Mouse (Mus musculus): ENCODE data around the gene Prkar2b.

Gene Prkar2b

DNA sequence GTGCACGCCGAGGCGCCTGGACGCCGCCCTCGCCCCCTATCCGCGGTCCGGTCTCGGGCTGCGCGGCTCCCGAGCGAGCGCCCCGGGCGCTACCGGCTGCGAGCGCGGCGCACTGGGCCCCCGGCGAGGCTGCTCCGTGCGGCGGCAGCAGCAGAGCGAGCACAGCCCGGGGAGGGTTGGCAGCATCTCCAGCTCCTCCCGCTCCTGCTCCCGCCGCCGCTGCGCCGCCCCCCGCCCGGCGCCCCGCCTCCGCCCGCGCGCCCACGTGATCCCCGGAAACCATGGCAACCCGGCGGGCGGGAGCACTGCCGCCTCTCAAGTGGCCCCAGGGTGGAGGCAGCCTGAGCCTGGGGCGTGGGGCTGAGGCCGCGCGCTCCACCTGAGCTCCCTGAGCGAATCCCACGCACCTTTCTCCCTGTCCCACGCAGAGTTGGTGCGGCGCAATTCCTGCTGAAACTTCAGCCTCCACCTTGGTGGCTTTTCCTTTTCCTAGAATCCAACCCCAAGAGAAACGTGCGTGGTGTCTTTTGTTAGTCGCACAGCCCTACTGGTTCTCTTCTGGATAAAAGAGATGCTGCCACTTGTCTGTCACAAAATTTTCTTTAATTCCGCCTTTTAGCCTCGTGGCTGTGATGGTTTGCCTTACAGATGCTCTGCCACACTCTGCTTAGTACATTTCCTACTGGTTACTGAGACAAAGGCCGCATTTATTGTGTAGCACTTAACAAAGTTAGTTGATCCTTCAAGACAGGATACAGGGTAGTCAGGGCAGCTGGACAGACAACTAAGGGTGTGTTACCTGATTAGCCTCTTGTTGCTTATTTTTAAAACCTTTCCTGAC lies at the start of gene Prkar2b:
TSS of gene Prkar2b (minus strand) at position 207 of the 841 bp plus-strand sequence.
- peak; percentile 72 to 83 for DNase-seq (ENCODE audit: low read depth in 1 of 2, low spot score in 2 of 2)

GRCm38 (mm10) chr12:32109201-32109600 lies 48.1 kb upstream of the Prkar2b start:
- no peak for DNase-seq (ENCODE audit: low read depth in 1 of 2, low spot score in 2 of 2)

DNA sequence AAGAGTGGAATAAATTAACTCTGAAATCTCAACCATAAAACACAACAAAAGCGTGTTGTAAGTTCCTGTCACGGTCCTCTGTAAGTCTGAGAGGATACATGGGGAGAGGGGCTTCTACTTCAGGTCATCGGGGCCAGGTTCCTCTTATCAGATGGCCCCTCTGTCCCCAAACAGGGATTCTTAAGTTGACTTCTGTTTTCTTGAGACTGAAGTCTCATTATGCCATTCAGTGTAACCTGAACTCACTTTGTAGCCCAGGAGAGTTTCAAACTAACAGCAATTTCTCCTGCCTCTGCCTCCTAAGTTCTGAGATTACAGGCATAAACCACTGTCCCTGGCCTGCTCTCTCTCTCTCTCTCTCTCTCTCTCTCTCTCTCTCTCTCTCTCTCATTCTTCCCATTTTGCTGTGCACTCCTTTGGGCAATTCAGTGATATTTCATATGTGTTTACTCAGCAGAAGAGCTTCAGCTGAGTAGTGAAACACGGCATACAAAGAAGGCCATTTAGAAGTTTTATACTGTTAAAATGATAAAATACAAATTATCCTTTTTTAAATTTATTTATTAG lies 43.9 kb upstream of the Prkar2b start:
- DNase-seq (ENCODE audit: low read depth in 1 of 2, low spot score in 2 of 2) = no peak

- DNase-seq (ENCODE audit: low read depth in 1 of 2, low spot score in 2 of 2) = no peak
Observed at GRCm38 (mm10) chr12:32104451-32104862, 43.4 kb upstream of the Prkar2b start.

DNA sequence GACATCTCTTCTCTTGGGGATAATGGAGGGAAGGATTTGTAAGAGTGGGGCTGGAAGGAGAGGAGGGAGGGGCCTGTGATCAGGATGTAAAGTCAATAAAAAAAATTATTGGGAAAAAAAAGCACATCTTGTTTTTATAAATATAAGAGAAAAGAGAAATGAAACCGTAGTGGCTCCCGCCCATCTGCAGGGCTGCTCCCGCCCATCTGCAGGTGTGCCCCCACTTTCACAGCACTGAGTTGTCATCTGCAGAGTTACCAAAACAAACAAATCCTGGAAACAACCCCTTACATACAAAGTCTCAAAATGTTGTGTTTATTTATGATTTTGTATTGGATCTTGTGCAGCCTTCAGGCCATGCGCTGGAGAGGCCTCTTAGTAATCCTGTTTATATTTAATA lies 40.2 kb upstream of the Prkar2b start:
- no peak for DNase-seq (ENCODE audit: low read depth in 1 of 2, low spot score in 2 of 2)

DNA sequence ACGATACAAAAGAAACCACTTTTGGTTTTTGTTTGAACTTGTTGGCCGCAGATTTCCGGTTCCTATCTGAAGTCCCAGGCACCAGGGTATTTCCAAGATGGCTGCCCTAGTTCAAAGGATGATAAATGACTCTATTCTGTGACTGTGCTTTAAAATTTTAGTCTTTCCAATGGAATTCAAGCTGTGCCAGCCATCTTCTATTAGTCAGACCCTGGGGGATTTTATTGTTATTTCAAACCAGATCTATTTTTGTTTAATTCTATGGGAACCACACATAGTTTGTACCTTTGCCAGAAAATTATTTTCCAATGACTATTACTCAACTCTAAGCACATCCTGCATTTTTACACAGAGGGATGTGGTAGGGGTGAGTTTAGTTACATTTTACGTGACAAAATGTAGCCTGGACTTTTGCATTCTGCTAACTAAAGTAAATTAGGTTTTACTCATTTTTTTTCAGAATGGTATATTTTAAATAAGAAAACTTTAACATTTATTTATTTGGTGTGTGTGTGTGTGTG lies 38.6 kb upstream of the Prkar2b start:
- DNase-seq (ENCODE audit: low read depth in 1 of 2, low spot score in 2 of 2) = no peak

GRCm38 (mm10) chr12:32098596-32098995 lies 37.5 kb upstream of the Prkar2b start:
- DNase-seq (ENCODE audit: low read depth in 1 of 2, low spot score in 2 of 2) = no peak

DNA sequence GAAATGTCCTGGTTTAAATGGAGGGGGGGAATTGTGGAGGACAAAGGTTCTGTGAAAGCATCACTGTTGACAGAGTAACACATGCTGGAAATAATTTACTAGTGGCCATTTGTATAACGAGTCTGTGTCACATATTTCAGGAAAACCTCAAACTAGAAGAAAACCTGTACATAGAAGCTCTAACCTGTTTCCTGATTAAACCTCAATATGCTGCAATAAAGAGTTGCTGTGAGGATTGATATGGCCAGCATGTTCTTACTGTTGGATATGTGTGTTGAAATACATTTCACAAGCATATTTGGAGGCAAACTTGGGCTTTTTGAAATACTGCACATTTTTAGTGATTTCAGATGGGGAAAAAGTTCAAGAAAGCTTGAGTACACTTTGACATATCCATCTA lies 36.0 kb upstream of the Prkar2b start:
- DNase-seq (ENCODE audit: low read depth in 1 of 2, low spot score in 2 of 2) = no peak

DNA sequence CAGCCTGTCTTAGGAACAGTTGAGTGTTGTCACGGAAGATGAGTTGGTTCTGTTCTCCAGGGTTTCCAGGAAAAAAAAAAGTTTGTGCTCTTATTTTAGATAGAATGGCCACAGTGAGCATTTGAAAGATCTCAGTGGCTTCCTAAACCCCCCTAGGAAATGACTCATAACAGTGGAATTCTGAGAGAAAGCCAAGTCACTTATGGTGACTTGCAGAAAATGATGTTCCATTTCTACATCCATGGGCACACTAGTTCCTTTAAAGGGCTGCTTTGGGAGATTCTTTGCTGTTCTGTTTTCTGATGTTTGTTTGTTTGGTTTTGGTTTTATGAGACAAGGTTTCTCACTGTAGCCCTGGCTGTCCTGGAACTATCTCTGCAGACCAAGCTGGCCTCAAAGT lies 34.1 kb upstream of the Prkar2b start:
- DNase-seq (ENCODE audit: low read depth in 1 of 2, low spot score in 2 of 2) = no peak

DNA sequence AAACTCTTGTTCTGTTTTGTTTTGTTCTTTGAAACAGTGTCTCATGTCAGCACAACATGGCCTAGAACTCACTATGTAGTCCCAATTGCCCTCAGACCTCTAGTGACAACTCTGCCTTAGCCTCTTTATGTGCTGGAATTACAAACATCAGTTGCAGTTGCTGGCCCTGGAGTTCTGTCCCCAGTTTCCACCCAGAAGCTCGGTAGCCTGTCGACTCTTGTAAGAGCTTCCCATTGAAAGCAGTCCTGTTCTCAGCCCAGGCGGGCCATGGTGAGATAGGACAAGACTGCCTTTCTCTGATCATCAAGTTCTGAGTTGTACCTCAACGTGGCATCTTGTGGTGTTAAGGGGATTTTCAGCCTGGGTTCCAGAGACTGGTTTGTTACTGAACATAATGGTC lies 31.4 kb upstream of the Prkar2b start:
- DNase-seq (ENCODE audit: low read depth in 1 of 2, low spot score in 2 of 2) = no peak

DNA sequence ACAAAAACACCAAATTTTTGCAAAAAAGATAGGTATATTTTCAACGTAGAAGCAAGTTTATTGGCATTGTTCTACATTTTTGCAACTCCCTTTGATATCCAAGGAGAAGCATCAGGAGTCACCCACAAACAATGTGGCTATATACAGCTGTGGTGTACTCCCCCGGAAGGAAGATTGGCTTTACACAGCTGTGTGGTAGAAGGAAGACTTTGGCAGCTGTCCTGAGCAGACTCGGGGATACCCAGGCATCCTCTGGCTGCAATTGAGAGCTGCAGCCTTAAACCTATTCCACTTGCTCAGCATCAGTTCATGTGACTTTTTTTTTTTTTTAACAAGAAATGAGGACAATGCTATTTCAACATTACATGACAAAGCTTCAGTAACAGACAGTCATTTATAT lies 27.5 kb upstream of the Prkar2b start:
- DNase-seq (ENCODE audit: low read depth in 1 of 2, low spot score in 2 of 2) = no peak

DNA sequence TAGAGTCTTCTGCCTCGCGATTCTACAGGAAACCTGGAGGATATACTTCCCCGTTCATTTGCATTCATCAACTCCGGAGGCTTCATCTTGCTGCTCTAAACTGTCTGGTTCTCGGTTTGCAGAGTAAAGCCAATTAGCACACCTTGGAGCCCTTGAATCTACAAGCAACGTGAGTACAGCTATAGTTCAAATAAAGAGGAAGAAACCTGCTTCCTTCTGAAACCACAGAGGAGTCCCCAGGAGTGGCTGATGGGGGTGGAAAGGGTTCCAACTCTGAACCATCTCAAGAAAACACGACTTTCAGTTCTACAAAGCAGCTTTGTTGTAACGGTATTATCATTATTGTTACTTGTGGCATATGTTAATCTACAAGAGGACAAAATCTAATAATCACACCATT lies 26.2 kb upstream of the Prkar2b start:
- DNase-seq (ENCODE audit: low read depth in 1 of 2, low spot score in 2 of 2) = no peak

DNA sequence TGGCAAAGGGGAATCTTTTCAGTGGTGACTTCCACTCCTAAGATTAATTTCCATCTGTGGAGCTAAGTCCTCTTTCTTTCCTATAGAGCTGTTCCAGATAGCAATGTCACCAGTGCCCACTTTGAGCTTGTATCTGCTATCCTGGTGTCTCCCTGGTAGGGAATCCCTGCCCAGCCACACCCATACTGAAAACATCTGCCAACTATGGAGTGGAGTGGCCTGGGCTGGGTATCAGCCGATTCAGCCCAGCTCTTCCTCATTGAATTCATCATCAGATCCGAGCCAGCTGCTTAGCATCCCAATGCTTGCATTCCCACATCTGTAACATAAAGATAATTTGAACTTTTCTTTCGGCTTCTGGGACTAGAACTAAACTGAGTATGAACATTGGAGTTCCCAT lies 25.8 kb upstream of the Prkar2b start:
- no peak for DNase-seq (ENCODE audit: low read depth in 1 of 2, low spot score in 2 of 2)

DNA sequence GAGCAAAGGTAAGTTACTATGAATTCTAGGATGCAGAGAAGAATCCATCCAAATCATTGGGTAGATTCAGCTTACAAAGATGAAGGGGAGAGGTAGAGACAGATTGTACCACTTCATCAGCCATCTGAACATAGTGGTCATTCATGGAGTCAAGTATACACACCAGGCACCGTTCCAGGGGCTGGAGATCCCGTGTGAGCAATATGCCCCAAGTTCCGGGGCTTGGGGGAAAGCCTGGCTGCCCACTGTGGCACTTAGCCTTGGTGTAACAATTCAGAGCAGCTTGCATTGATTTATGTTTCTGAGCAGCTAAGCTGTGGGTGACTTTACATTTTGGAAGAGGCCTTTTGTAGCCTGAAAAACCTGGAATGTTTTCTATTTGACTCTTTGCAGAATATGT lies 24.8 kb upstream of the Prkar2b start:
- no peak for DNase-seq (ENCODE audit: low read depth in 1 of 2, low spot score in 2 of 2)

DNA sequence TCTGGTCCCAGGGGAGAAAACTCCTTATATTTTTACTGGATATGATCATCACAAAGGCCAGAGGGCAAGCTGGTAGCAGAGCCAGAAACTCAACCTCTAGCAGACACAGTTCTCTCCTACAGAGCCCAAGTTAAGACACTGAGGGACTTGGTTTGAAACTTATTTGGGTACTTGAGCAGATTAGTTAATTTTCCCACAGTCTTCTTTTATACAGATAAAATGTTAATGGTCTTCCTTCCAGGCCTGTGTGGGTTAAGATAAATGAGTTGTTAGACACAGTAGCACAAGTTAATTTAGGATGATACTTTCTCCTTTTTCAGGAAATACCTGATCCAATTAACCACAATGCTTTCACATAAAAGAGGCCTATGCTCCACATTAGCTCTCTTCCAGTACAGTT lies 24.1 kb upstream of the Prkar2b start:
- DNase-seq (ENCODE audit: low read depth in 1 of 2, low spot score in 2 of 2) = no peak

DNA sequence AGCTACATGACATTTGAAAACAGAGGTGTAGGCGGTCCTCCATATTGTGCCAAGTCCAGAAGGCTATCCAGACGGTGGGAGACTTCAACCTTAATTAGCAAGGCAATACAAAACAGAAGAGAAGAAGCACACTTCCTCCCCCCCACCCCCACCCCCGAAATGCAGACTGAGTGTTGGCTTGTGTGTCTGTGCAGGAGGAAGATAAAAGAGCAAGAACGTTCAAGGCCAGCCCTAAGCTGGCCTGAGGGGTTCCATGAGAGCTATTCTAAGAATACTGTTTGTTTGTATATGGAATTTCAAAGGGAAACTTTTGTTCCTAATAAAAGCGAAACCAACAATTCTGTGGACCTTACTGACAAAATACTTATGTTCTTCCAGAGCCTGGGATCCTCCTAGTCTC lies 23.5 kb upstream of the Prkar2b start:
- no peak for DNase-seq (ENCODE audit: low read depth in 1 of 2, low spot score in 2 of 2)

- no peak for DNase-seq (ENCODE audit: low read depth in 1 of 2, low spot score in 2 of 2)
Observed at GRCm38 (mm10) chr12:32080692-32081091, 19.6 kb upstream of the Prkar2b start.

DNA sequence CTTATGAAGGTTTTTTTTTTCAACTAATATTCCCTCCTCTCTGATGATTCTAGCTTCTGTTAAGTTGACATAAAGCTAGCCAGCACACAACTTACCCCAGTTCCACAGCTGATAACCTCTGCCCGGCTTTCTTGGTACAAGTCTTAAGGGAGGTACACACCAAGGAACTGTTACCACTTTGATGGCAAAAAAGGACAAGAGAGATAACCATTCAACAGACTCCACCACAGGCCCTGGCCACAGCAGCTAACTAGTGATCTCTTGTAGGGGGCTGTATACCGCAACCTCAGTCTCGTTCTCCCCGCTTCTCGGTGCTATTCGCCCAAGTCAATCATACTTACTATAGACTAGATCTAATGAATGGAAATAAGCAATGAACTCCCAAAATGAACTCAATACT lies 16.3 kb upstream of the Prkar2b start:
- DNase-seq (ENCODE audit: low read depth in 1 of 2, low spot score in 2 of 2) = no peak

GRCm38 (mm10) chr12:32075831-32076715 lies 15.0 kb upstream of the Prkar2b start:
- no peak for DNase-seq (ENCODE audit: low read depth in 1 of 2, low spot score in 2 of 2)

DNA sequence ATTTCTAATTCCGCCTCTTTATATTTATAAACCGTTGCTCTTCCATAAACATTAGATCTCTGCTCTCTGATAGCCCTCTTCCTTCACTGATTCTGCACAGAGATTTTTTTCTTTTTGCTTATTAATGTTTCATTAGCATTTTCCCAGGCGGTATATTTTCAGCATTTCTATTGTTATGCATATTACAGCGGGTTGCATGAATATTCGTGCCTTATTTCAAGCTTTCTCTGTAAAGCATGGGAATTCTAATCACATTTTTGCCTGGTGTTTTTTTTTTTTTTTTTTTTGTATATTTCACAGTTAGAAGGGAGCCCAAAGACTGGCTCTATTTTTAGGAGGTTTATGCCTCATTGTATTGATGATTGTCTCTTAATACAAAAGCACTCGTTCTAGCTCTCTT lies 13.2 kb upstream of the Prkar2b start:
- DNase-seq (ENCODE audit: low read depth in 1 of 2, low spot score in 2 of 2) = no peak

DNA sequence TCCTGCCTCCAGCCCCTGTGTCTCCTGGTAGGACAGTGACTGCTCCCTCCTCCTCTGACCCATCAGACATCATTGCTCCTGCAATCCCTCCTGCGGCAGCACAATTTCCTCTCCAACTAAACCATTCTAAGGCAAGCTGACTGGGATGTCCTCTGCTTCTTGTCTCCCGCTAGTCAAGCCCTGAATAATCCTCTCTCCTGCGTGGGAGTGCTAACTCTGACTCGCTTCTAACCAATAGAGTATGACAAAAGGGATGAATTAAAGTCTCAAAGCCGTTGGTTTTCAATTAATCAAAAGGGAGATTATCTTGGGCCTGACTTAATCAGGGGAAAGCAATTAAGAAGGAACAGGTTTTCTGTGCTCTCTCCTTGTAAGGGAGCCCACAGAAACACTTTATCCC lies 4.9 kb upstream of the Prkar2b start:
- DNase-seq (ENCODE audit: low read depth in 1 of 2, low spot score in 2 of 2) = no peak
